Comparison of ENCODE assay signal across 8 mouse cellular contexts in the genomic region with DNA sequence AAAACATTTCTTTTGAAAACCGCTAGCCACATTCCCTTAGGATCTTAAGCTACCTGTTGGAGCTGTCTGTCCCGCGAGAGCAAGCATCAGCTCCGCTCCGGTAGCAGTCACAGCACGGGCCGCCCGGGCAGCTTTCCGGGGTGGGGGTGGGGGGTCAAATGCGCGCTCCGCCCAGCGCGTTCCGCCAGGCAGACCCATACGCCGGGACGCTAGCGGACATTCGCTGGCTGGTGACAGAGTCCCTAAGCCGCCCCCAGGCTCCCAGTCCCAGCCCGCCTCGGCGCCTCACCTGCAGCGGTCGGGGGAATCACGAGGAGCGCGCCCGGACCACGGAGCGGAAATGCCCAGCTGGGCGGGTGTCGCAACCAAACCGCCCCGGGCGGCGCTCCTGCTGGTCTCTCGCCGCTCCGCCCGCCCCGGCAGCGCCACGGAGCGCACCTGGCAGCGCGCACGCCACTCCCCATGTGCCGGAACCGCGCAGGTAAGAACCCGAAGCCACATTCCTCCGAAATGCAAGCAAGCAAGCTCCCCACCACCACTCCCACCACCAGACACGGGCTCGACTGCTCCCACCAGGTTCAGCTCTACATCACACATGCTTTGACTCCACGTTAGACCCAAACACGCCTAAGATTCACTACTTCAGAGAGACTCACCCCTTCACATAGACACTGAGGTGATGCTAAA. TPM values are rescaled to one million over a fixed set of nuclear protein-coding genes. Genes with fewer than 3 reads are reported as not detected.
DNase-seq lines count a peak whose midpoint lies in the region; ATAC-seq lines count a peak whose summit lies in the region.

No protein-coding gene starts in this region.

- peak; percentile 78 for DNase-seq in Muller cell, postnatal 12 days (ENCODE audit: inconsistent ontology term)
- peak; percentile 81 for DNase-seq in cerebellum, adult 8-10 months
- DNase-seq in layer of hippocampus, adult 9-11 months, result peak; percentile 35
- DNase-seq in lung, postnatal 10 days, result peak; percentile 68
- peak; percentile 72 for DNase-seq in ovary, postnatal 36 days (ENCODE audit: low spot score)
- DNase-seq in thymus, postnatal 14 days, result peak; percentile 74

- peak; percentile 89 for ATAC-seq in frontal cortex, adult (ENCODE audit: low TSS enrichment)
- peak; percentile 72 to 76 for ATAC-seq in hematopoietic stem cell, adult 5-6 weeks (replicated peaks in 1 of 2; ENCODE audit: insufficient read depth in 1 of 2, low FRiP score in 2 of 2, low TSS enrichment in 1 of 2, low read depth in 1 of 2, poor library complexity in 2 of 2, severe bottlenecking in 2 of 2)

RNA-seq across cellular contexts. Expression of gene Ggact, which starts 0.6 kb away (rescaled TPM):
- total RNA-seq in hematopoietic stem cell, adult 5-6 weeks (2017), result 15.6 and 23.7 TPM in 2 replicates

Comparison
In these comparisons a context has a peak if more than half of its experiments do, and no peak if none do; other contexts are left out.
1. Peak in every context shown above with its lines: DNase-seq and ATAC-seq.